Mouse (Mus musculus): ENCODE measurements around the gene Uprt. TPM values are rescaled to one million over a fixed set of nuclear protein-coding genes. Genes with fewer than 3 reads are reported as not detected.
A peak's percentile ranks its signal among the peaks of the same experiment; 100 is the strongest.

The Uprt gene
- 10.6 and 10.9 TPM in 2 replicates for total RNA-seq (2012; rRNA removed)
- 5.3 and 6.4 TPM in 2 replicates for total RNA-seq (2014; rRNA removed)
- 6.5 TPM in 2 replicates for polyA plus RNA-seq (2012; ENCODE audit: insufficient read length, low read depth)

GRCm38 (mm10) chrX:104482572-104483443 lies at the start of gene Uprt:
Uprt (plus strand) TSS chrX:104482818.
- Histone ChIP-seq H3K4me2 (ENCODE audit: insufficient read depth, low read depth, poor library complexity, severe bottlenecking) (peak within 1 kb of the TSS; percentile 78), H3K9me3 (replicated peaks; ENCODE audit: low read length) (no peaks in the 10 kb centered on the region), H3K4me1 (ENCODE audit: control insufficient read depth in 1 of 2, insufficient read depth in 2 of 2) (peaks cover 3 to 16% of the 10 kb centered on the region in 2 experiments; a peak in 3 of 4 replicates), H3K27ac (ENCODE audit: insufficient read depth, low read depth) (peak within 1 kb of the TSS; percentile 70), H3K9ac (ENCODE audit: insufficient read depth, low read depth) (peak within 1 kb of the TSS; percentile 47), H3K27me3 (replicated peaks) (no peaks in the 10 kb centered on the region), H3K36me3 (replicated peaks in 1 of 2; ENCODE audit: control insufficient read depth in 1 of 2, insufficient read depth in 1 of 2, low read length in 1 of 2) (no peaks in the 10 kb centered on the region), H3K79me2 (replicated peaks; ENCODE audit: control insufficient read depth, extremely low read depth, insufficient read depth, poor library complexity, severe bottlenecking) (0 out of 2 replicates have a peak, but pooled peaks cover 8% of the 10 kb centered on the region), H3K4me3 (replicated peaks in 1 of 3; ENCODE audit: low read depth in 2 of 3, low read length in 2 of 3, poor library complexity in 1 of 3) (peak within 1 kb of the TSS; percentile 61 to 66 (median 65))
- peak; percentile 73 for DNase-seq (ENCODE audit: extremely low read depth)
- TF ChIP-seq MAX (IDR thresholded peaks at IDR 0.05; ENCODE audit: low read length) (peak; percentile 77), BHLHE40 (IDR thresholded peaks at IDR 0.05; ENCODE audit: low read depth, low read length) (peak; percentile 66), ZC3H11A (IDR thresholded peaks at IDR 0.05; ENCODE audit: low read depth, low read length) (no peak), POLR2A (IDR thresholded peaks at IDR 0.05; ENCODE audit: low read depth, low read length) (peak; percentile 61), PAX5 (IDR thresholded peaks at IDR 0.05; ENCODE audit: low read length) (no peak), ZKSCAN1 (IDR thresholded peaks at IDR 0.05; ENCODE audit: borderline replicate concordance, low read depth, low read length) (no peak), CHD2 (IDR thresholded peaks at IDR 0.05; ENCODE audit: low read length) (peak; percentile 52; the same call in 1 of the 2 replicates), SIN3A (IDR thresholded peaks at IDR 0.05; ENCODE audit: low read length) (peak; percentile 44; the same call in 1 of the 2 replicates), ELF1 (IDR thresholded peaks at IDR 0.05; ENCODE audit: low read depth, low read length) (0 out of 2 replicates have a peak, but pooled peaks have one; percentile 8), TBP (conservative IDR thresholded peaks at IDR 0.05; ENCODE audit: low read depth, low read length) (peak; percentile 61; the same call in 1 of the 2 replicates), MYC (IDR thresholded peaks at IDR 0.05; ENCODE audit: low read depth, low read length) (0 out of 2 replicates have a peak, but pooled peaks have one; percentile 48), TCF12 (IDR thresholded peaks at IDR 0.05; ENCODE audit: low read depth, low read length) (peak; percentile 15; the same call in 1 of the 2 replicates), HCFC1 (IDR thresholded peaks at IDR 0.05; ENCODE audit: low read depth, low read length) (peak; percentile 35; the same call in 1 of the 2 replicates), MXI1 (IDR thresholded peaks at IDR 0.05; ENCODE audit: low read depth, low read length) (peak; percentile 85), NELFE (IDR thresholded peaks at IDR 0.05; ENCODE audit: low read depth, low read length) (peak; percentile 64)
- dilution Hi-C loops (cut with MboI; ENCODE audit: extremely low pct_ligation_motif_present, extremely low pct_unique_long_range_greater_than_20kb, low sequenced_read_pairs) (no loop called here), in situ Hi-C loops (cut with MboI; ENCODE audit: low pct_ligation_motif_present, low pct_unique_long_range_greater_than_20kb, low sequenced_read_pairs) (no loop called here)

GRCm38 (mm10) chrX:104433456-104433855 lies 49.2 kb upstream of the Uprt start:
- H3K36me3 ChIP-seq (replicated peaks in 1 of 2; ENCODE audit: control insufficient read depth in 1 of 2, insufficient read depth in 1 of 2, low read length in 1 of 2) = no peaks in the 10 kb centered on the region
- no peak overlapping the region for H3K4me3 ChIP-seq (replicated peaks in 1 of 3; ENCODE audit: low read depth in 2 of 3, low read length in 2 of 3, poor library complexity in 1 of 3)
- H3K9me3 ChIP-seq (replicated peaks; ENCODE audit: low read length) = no peaks in the 10 kb centered on the region
- no peak for DNase-seq (ENCODE audit: extremely low read depth)
- dilution Hi-C loops (cut with MboI; ENCODE audit: extremely low pct_ligation_motif_present, extremely low pct_unique_long_range_greater_than_20kb, low sequenced_read_pairs) (no loop called here), in situ Hi-C loops (cut with MboI; ENCODE audit: low pct_ligation_motif_present, low pct_unique_long_range_greater_than_20kb, low sequenced_read_pairs) (no loop called here)
- no peak overlapping the region for H3K27ac ChIP-seq (ENCODE audit: insufficient read depth, low read depth)
- no peak for TF ChIP-seq POLR2AphosphoS2 (IDR thresholded peaks at IDR 0.05; ENCODE audit: low read depth, low read length)
- TF ChIP-seq JUN (IDR thresholded peaks at IDR 0.05; ENCODE audit: insufficient read depth, low read depth, low read length) = no peak
- no peak for TF ChIP-seq JUND (conservative IDR thresholded peaks at IDR 0.05; ENCODE audit: low read depth, low read length)
- TF ChIP-seq NELFE (IDR thresholded peaks at IDR 0.05; ENCODE audit: low read depth, low read length) = no peak
- TF ChIP-seq HCFC1 (IDR thresholded peaks at IDR 0.05; ENCODE audit: low read depth, low read length) = no peak
- TF ChIP-seq SIN3A (IDR thresholded peaks at IDR 0.05; ENCODE audit: low read length) = no peak
- TF ChIP-seq ZKSCAN1 (IDR thresholded peaks at IDR 0.05; ENCODE audit: borderline replicate concordance, low read depth, low read length) = no peak
- no peak for TF ChIP-seq MAFK (IDR thresholded peaks at IDR 0.05; ENCODE audit: insufficient replicate concordance, low read length)
- no peak for TF ChIP-seq ETS1 (conservative IDR thresholded peaks at IDR 0.05; ENCODE audit: low read depth, low read length)
- TF ChIP-seq CTCF (conservative IDR thresholded peaks at IDR 0.05 in 1 of 2, IDR thresholded peaks at IDR 0.05 in 1 of 2; ENCODE audit: low read depth in 2 of 2, low read length in 2 of 2) = no peak
- no peak for TF ChIP-seq RCOR1 (conservative IDR thresholded peaks at IDR 0.05; ENCODE audit: low read depth, low read length)
- TF ChIP-seq UBTF (IDR thresholded peaks at IDR 0.05; ENCODE audit: low read depth, low read length) = no peak
- TF ChIP-seq MYC (IDR thresholded peaks at IDR 0.05; ENCODE audit: low read depth, low read length) = no peak
- no peak for TF ChIP-seq MEF2A (IDR thresholded peaks at IDR 0.05; ENCODE audit: borderline replicate concordance, low read depth, low read length)
- TF ChIP-seq USF1 (IDR thresholded peaks at IDR 0.05; ENCODE audit: low read depth, low read length) = no peak
- no peak for TF ChIP-seq TBP (conservative IDR thresholded peaks at IDR 0.05; ENCODE audit: low read depth, low read length)
- no peak for TF ChIP-seq MXI1 (IDR thresholded peaks at IDR 0.05; ENCODE audit: low read depth, low read length)
- TF ChIP-seq MAX (IDR thresholded peaks at IDR 0.05; ENCODE audit: low read length) = no peak
- no peak for TF ChIP-seq TCF12 (IDR thresholded peaks at IDR 0.05; ENCODE audit: low read depth, low read length)
- TF ChIP-seq BHLHE40 (IDR thresholded peaks at IDR 0.05; ENCODE audit: low read depth, low read length) = no peak
- H3K79me2 ChIP-seq (replicated peaks; ENCODE audit: control insufficient read depth, extremely low read depth, insufficient read depth, poor library complexity, severe bottlenecking) = no peaks in the 10 kb centered on the region
- no peak overlapping the region for H3K9ac ChIP-seq (ENCODE audit: insufficient read depth, low read depth)
- no peaks in the 10 kb centered on the region for H3K27me3 ChIP-seq (replicated peaks)
- H3K4me2 ChIP-seq (ENCODE audit: insufficient read depth, low read depth, poor library complexity, severe bottlenecking) = no peak overlapping the region
- H3K4me1 ChIP-seq (ENCODE audit: control insufficient read depth in 1 of 2, insufficient read depth in 2 of 2) = no peaks in the 10 kb centered on the region

Measured in CH12.LX (cell line).